Mouse (Mus musculus) MEL (cell line): ENCODE data around the gene Myog. TPM values are rescaled to one million over a fixed set of nuclear protein-coding genes. Genes with fewer than 3 reads are reported as not detected.

ENCODE experiments used
- DNase-seq: peaks from one replicate; pipeline ENCODE4 v3.0.0; 2011; ENCODE audit warnings: low read depth, low spot score
- H3K27ac ChIP-seq: 2 replicates; pipeline ENCODE4 v1.5.1; 2012; ENCODE audit warnings: low read depth, mild to moderate bottlenecking, control low read depth, low read length, moderate library complexity; ENCODE audit not compliant: control insufficient read depth
- H3K27me3 ChIP-seq, 2 experiments: fragments of 150-350 bp in 1 of 2; sonication (generic) in 1 of 2; 2 replicates each; pipeline ENCODE4 v1.6.1; 2012; ENCODE audit warnings: low read length in 2 of 2, mild to moderate bottlenecking in 2 of 2, improper control_type of control experiment in 1 of 2, moderate library complexity in 1 of 2; ENCODE audit not compliant: insufficient read depth in 2 of 2, control insufficient read depth in 1 of 2
- H3K36me3 ChIP-seq, 2 experiments: 2 replicates each; pipeline ENCODE4 v1.6.1; 2012 to 2014; ENCODE audit warnings: low read length in 2 of 2, improper control_type of control experiment in 1 of 2, inconsistent platforms in 1 of 2, mild to moderate bottlenecking in 1 of 2; ENCODE audit not compliant: insufficient read depth in 2 of 2, control insufficient read depth in 1 of 2
- H3K4me1 ChIP-seq, 2 experiments: fragments of 150-350 bp in 1 of 2; sonication (generic) in 1 of 2; 2 replicates each; pipeline ENCODE4 v1.6.1; 2012; ENCODE audit warnings: low read length in 2 of 2, improper control_type of control experiment in 1 of 2, mild to moderate bottlenecking in 1 of 2; ENCODE audit not compliant: insufficient read depth in 2 of 2, control insufficient read depth in 1 of 2
- H3K4me3 ChIP-seq, 2 experiments: fragments of 150-350 bp in 1 of 2; sonication (generic) in 1 of 2; 2 replicates each; pipeline ENCODE4 v1.5.1; 2012; ENCODE audit warnings: low read depth in 2 of 2, low read length in 2 of 2, mild to moderate bottlenecking in 2 of 2, moderate library complexity in 2 of 2, control low read depth in 1 of 2, improper control_type of control experiment in 1 of 2; ENCODE audit not compliant: control insufficient read depth in 1 of 2, insufficient read depth in 1 of 2
- H3K79me2 ChIP-seq: 2 replicates; pipeline ENCODE4 v1.6.1; 2012; ENCODE audit warnings: mild to moderate bottlenecking, low read length, moderate library complexity; ENCODE audit not compliant: control insufficient read depth, poor library complexity, insufficient read depth
- H3K9ac ChIP-seq: 2 replicates; pipeline ENCODE4 v1.6.1; 2012; ENCODE audit warnings: low read depth, mild to moderate bottlenecking, control low read depth, low read length, moderate library complexity; ENCODE audit not compliant: control insufficient read depth, poor library complexity, severe bottlenecking
- H3K9me3 ChIP-seq: fragments of 150-350 bp; sonication (generic); replicated peaks from 2 replicates; pipeline ENCODE4 v1.6.1; 2012; ENCODE audit warnings: mild to moderate bottlenecking, low read length, improper control_type of control experiment, moderate library complexity; ENCODE audit not compliant: insufficient read depth
- BHLHE40 ChIP-seq: IDR thresholded peaks from 2 replicates; pipeline ENCODE4 v1.6.1; 2012; ENCODE audit warnings: low read depth, mild to moderate bottlenecking, inconsistent platforms, low read length, improper control_type of control experiment, borderline replicate concordance
- CHD2 ChIP-seq: IDR thresholded peaks from 2 replicates; pipeline ENCODE4 v1.6.1; 2011; ENCODE audit warnings: low read length, improper control_type of control experiment
- ETS1 ChIP-seq: IDR thresholded peaks from 2 replicates; pipeline ENCODE4 v1.6.1; 2012; ENCODE audit warnings: low read depth, mild to moderate bottlenecking, inconsistent platforms, low read length, improper control_type of control experiment, moderate library complexity
- HCFC1 ChIP-seq: IDR thresholded peaks from 2 replicates; pipeline ENCODE4 v1.6.1; 2012; ENCODE audit warnings: low read depth, mild to moderate bottlenecking, inconsistent platforms, low read length, improper control_type of control experiment, moderate library complexity
- MAFK ChIP-seq: IDR thresholded peaks from 2 replicates; pipeline ENCODE4 v1.6.1; 2011; ENCODE audit warnings: low read depth, mild to moderate bottlenecking, low read length, improper control_type of control experiment, borderline replicate concordance
- MAX ChIP-seq: IDR thresholded peaks from 2 replicates; pipeline ENCODE4 v1.6.1; 2011; ENCODE audit warnings: low read length, improper control_type of control experiment
- MAZ ChIP-seq: IDR thresholded peaks from 2 replicates; pipeline ENCODE4 v1.6.1; 2012; ENCODE audit warnings: low read depth, mild to moderate bottlenecking, inconsistent platforms, low read length, improper control_type of control experiment
- MEF2A ChIP-seq: IDR thresholded peaks from 2 replicates; pipeline ENCODE4 v1.6.1; 2014; ENCODE audit warnings: low read depth, mild to moderate bottlenecking, inconsistent platforms, low read length, improper control_type of control experiment; ENCODE audit not compliant: poor library complexity, insufficient replicate concordance, severe bottlenecking; ENCODE audit errors: extremely low read depth
- MYB ChIP-seq: IDR thresholded peaks from 2 replicates; pipeline ENCODE4 v1.6.1; 2011; ENCODE audit warnings: mild to moderate bottlenecking, low read depth, low read length, improper control_type of control experiment
- MYC ChIP-seq: IDR thresholded peaks from 2 replicates; pipeline ENCODE4 v1.6.1; 2011; ENCODE audit warnings: low read depth, mild to moderate bottlenecking, low read length, improper control_type of control experiment, moderate library complexity
- NELFE ChIP-seq: IDR thresholded peaks from 2 replicates; pipeline ENCODE4 v1.6.1; 2011; ENCODE audit warnings: low read depth, low read length, improper control_type of control experiment
- NRF1 ChIP-seq: IDR thresholded peaks from 2 replicates; pipeline ENCODE4 v1.6.1; 2014; ENCODE audit warnings: low read depth, mild to moderate bottlenecking, inconsistent platforms, low read length, improper control_type of control experiment, moderate library complexity; ENCODE audit not compliant: poor library complexity, insufficient read depth, severe bottlenecking
- SMC3 ChIP-seq: IDR thresholded peaks from 2 replicates; pipeline ENCODE4 v1.6.1; 2011; ENCODE audit warnings: low read depth, low read length, improper control_type of control experiment
- TBP ChIP-seq: IDR thresholded peaks from 2 replicates; pipeline ENCODE4 v1.8.0; 2011; ENCODE audit warnings: low read depth, low read length, improper control_type of control experiment
- TCF12 ChIP-seq: IDR thresholded peaks from 2 replicates; pipeline ENCODE4 v1.6.1; 2014; ENCODE audit warnings: low read depth, mild to moderate bottlenecking, inconsistent platforms, low read length, improper control_type of control experiment, moderate library complexity
- USF1 ChIP-seq: IDR thresholded peaks from 2 replicates; pipeline ENCODE4 v1.6.1; 2014; ENCODE audit warnings: low read depth, mild to moderate bottlenecking, inconsistent platforms, low read length, improper control_type of control experiment, moderate library complexity
- ZC3H11A ChIP-seq: IDR thresholded peaks from 2 replicates; pipeline ENCODE4 v1.6.1; 2012; ENCODE audit warnings: low read depth, mild to moderate bottlenecking, inconsistent platforms, low read length, improper control_type of control experiment
- ZKSCAN1 ChIP-seq: IDR thresholded peaks from 2 replicates; pipeline ENCODE4 v1.6.1; 2012; ENCODE audit warnings: low read depth, mild to moderate bottlenecking, inconsistent platforms, low read length, improper control_type of control experiment, moderate library complexity
- ZMIZ1 ChIP-seq: IDR thresholded peaks from 2 replicates; pipeline ENCODE4 v1.6.1; 2012; ENCODE audit warnings: low read depth, mild to moderate bottlenecking, inconsistent platforms, low read length, improper control_type of control experiment, moderate library complexity
- ZNF384 ChIP-seq: IDR thresholded peaks from 2 replicates; pipeline ENCODE4 v1.6.1; 2012; ENCODE audit warnings: low read depth, mild to moderate bottlenecking, inconsistent platforms, low read length, improper control_type of control experiment
- polyA plus RNA-seq, 2 experiments: library from polyadenylated mRNA; stranded (reverse) in 1 of 2; unstranded in 1 of 2; fragments of >175 nt in 1 of 2; fragments of >200 nt in 1 of 2; gene quantifications; 2 replicates each; pipeline versions ENCODE4 v1.2.1 to v1.2.4; 2012; ENCODE audit warnings: low replicate concordance in 2 of 2, low read depth in 1 of 2; ENCODE audit not compliant: insufficient read length in 2 of 2, insufficient read depth in 1 of 2, missing spikeins in 1 of 2
- total RNA-seq: library from RNA; depleted of rRNA; stranded (reverse); fragments of 300-350 nt; gene quantifications from 2 replicates; pipeline ENCODE4 v1.2.3, GENCODE M21; 2012; rRNA removed

Myog gene
- total RNA-seq (not detected in 2 replicates), polyA plus RNA-seq (not detected)

GRCm38 (mm10) chr1:134289598-134290099 is at the start of gene Myog:
Gene Myog (plus strand): TSS chr1:134289989.
- H3K9me3 ChIP-seq: no peaks in the 10 kb centered on the region
- DNase-seq: no peak
- H3K27me3 ChIP-seq: peaks cover 0 to 2% of the 10 kb centered on the region in 2 experiments; a peak in 2 of 4 replicates
- H3K9ac ChIP-seq: no peak within 1 kb of the TSS
- TF ChIP-seq ZC3H11A (no peak), HCFC1 (no peak), MAZ (no peak), CHD2 (no peak), ZNF384 (no peak)
- no peak within 1 kb of the TSS for H3K4me3 ChIP-seq
- no peaks in the 10 kb centered on the region for H3K36me3 ChIP-seq
- H3K4me1 ChIP-seq: no peaks in the 10 kb centered on the region
- H3K79me2 ChIP-seq: no peaks in the 10 kb centered on the region
- H3K27ac ChIP-seq: no peak within 1 kb of the TSS

- Histone ChIP-seq H3K4me1 (peaks cover 0 to 3% of the 10 kb centered on the region in 2 experiments; a peak in 1 of 4 replicates), H3K36me3 (no peaks in the 10 kb centered on the region), H3K79me2 (no peaks in the 10 kb centered on the region), H3K9ac (no peak overlapping the region), H3K4me3 (no peak overlapping the region), H3K27ac (no peak overlapping the region), H3K9me3 (no peaks in the 10 kb centered on the region), H3K27me3 (peaks cover 0 to 3% of the 10 kb centered on the region in 2 experiments; a peak in 3 of 4 replicates)
- DNase-seq: no peak
- TF ChIP-seq TCF12 (no peak), ZNF384 (no peak), MAFK (no peak), MAZ (no peak), MYC (no peak), NELFE (no peak), ZMIZ1 (no peak), SMC3 (no peak), BHLHE40 (no peak), NRF1 (no peak), ETS1 (no peak), HCFC1 (no peak), MAX (no peak), TBP (no peak), USF1 (no peak), MYB (no peak), ZKSCAN1 (no peak), MEF2A (no peak)
Measured at GRCm38 (mm10) chr1:134240701-134241100, 49.1 kb upstream of the Myog start.
